Mouse (Mus musculus): ENCODE measurements around the gene Syn3.

Syn3 gene

GRCm38 (mm10) chr10:86218984-86219383 lies 279.7 kb downstream of the Syn3 start:
- no peak for DNase-seq (ENCODE audit: low read depth, low spot score)

GRCm38 (mm10) chr10:86216836-86217235 lies 281.9 kb downstream of the Syn3 start:
- no peak for DNase-seq (ENCODE audit: low read depth, low spot score)

- DNase-seq (ENCODE audit: low read depth, low spot score) = no peak
Observed at GRCm38 (mm10) chr10:86212062-86212461, 286.6 kb downstream of the Syn3 start.

- DNase-seq (ENCODE audit: low read depth, low spot score) = peak; percentile 46
Observed at GRCm38 (mm10) chr10:86203915-86204314, 294.8 kb downstream of the Syn3 start.

- no peak for DNase-seq (ENCODE audit: low read depth, low spot score)
Observed at GRCm38 (mm10) chr10:86203175-86203574, 295.5 kb downstream of the Syn3 start.

- no peak for DNase-seq (ENCODE audit: low read depth, low spot score)
Observed at GRCm38 (mm10) chr10:86201826-86202225, 296.9 kb downstream of the Syn3 start.

- no peak for DNase-seq (ENCODE audit: low read depth, low spot score)
Observed at GRCm38 (mm10) chr10:86201006-86201405, 297.7 kb downstream of the Syn3 start.

- DNase-seq (ENCODE audit: low read depth, low spot score) = no peak
Observed at GRCm38 (mm10) chr10:86196414-86197025, 302.2 kb downstream of the Syn3 start.

- DNase-seq (ENCODE audit: low read depth, low spot score) = no peak
Observed at GRCm38 (mm10) chr10:86194722-86195121, 304.0 kb downstream of the Syn3 start.

GRCm38 (mm10) chr10:86193863-86194434 lies 304.7 kb downstream of the Syn3 start:
- DNase-seq (ENCODE audit: low read depth, low spot score) = peak; percentile 67

GRCm38 (mm10) chr10:86188614-86189013 lies 310.1 kb downstream of the Syn3 start:
- DNase-seq (ENCODE audit: low read depth, low spot score) = no peak

- peak; percentile 46 for DNase-seq (ENCODE audit: low read depth, low spot score)
Observed at GRCm38 (mm10) chr10:86187881-86188280, 310.8 kb downstream of the Syn3 start.

GRCm38 (mm10) chr10:86183148-86183885 lies 315.4 kb downstream of the Syn3 start:
- DNase-seq (ENCODE audit: low read depth, low spot score) = no peak

- peak; percentile 72 for DNase-seq (ENCODE audit: low read depth, low spot score)
Observed at GRCm38 (mm10) chr10:86182183-86182805, 316.4 kb downstream of the Syn3 start.

GRCm38 (mm10) chr10:86176411-86176810 lies 322.3 kb downstream of the Syn3 start:
- DNase-seq (ENCODE audit: low read depth, low spot score) = no peak

GRCm38 (mm10) chr10:86174017-86174416 lies 324.7 kb downstream of the Syn3 start:
- peak; percentile 28 for DNase-seq (ENCODE audit: low read depth, low spot score)

- no peak for DNase-seq (ENCODE audit: low read depth, low spot score)
Observed at GRCm38 (mm10) chr10:86173284-86173683, 325.4 kb downstream of the Syn3 start.

- peak; percentile 40 for DNase-seq (ENCODE audit: low read depth, low spot score)
Observed at GRCm38 (mm10) chr10:86171246-86171645, 327.4 kb downstream of the Syn3 start.

GRCm38 (mm10) chr10:86168084-86168483 lies 330.6 kb downstream of the Syn3 start:
- DNase-seq (ENCODE audit: low read depth, low spot score) = no peak

- DNase-seq (ENCODE audit: low read depth, low spot score) = no peak
Observed at GRCm38 (mm10) chr10:86166854-86167268, 331.8 kb downstream of the Syn3 start.

- DNase-seq (ENCODE audit: low read depth, low spot score) = no peak
Observed at GRCm38 (mm10) chr10:86164098-86164497, 334.6 kb downstream of the Syn3 start.

GRCm38 (mm10) chr10:86161783-86162271 lies 336.9 kb downstream of the Syn3 start:
- no peak for DNase-seq (ENCODE audit: low read depth, low spot score)
